Mouse (Mus musculus): ENCODE measurements around the gene Slc25a45. TPM values are rescaled to one million over a fixed set of nuclear protein-coding genes. Genes with fewer than 3 reads are reported as not detected.

Slc25a45 gene
- total and polyA plus RNA-seq, 2 experiments: 13.0 to 52.8 TPM

DNA sequence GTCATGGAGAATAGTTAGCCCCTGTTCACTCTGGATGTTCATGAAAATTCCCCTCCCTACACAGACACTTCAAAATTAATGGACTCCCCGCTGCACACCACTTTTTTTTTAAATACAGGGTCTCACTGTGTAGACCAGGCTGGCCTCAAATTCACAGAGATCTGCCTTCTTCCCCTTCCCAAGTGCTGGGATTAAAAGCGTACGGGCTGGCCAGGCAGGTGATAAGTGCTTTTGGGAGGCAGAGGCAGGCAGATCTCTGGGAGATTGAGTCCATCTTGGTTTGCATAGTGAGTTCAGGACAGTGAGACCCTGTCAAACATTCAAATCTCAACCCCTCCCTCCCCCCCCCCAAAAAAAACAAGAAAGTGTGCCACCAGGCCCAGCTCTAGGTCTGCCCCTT, 45.4 kb downstream of the Slc25a45 start:
- H3K4me3 ChIP-seq (ENCODE audit: insufficient read depth, low read depth, low read length): no peak overlapping the region; the same call in 1 of the 2 replicates
- H3K4me1 ChIP-seq (ENCODE audit: control insufficient read depth, insufficient read depth, low read length): no peaks in the 10 kb centered on the region
- DNase-seq (ENCODE audit: extremely low read depth, low read depth, low spot score): no peak
- H3K36me3 ChIP-seq (ENCODE audit: control insufficient read depth, insufficient read depth, low read length): no peaks in the 10 kb centered on the region
- H3K27ac ChIP-seq (replicated peaks; ENCODE audit: insufficient read depth, low read depth, low read length): peak overlapping the region; percentile 20; the same call in 1 of the 2 replicates
- H3K9ac ChIP-seq (ENCODE audit: low read depth, low read length): no peak overlapping the region
- no peak for TF ChIP-seq POLR2A (IDR thresholded peaks at IDR 0.05; ENCODE audit: extremely low read depth, insufficient read depth, low read length)
- TF ChIP-seq CTCF (IDR thresholded peaks at IDR 0.05; ENCODE audit: low read depth, low read length): no peak
- WGBS: 78% methylated on average over 3 of the region's 3 CpGs
- H3K27me3 ChIP-seq (ENCODE audit: control insufficient read depth, insufficient read depth, low read length): no peaks in the 10 kb centered on the region
- peaks cover 3% of the 10 kb centered on the region; the same call in 1 of the 2 replicates for H3K79me2 ChIP-seq (ENCODE audit: control insufficient read depth, insufficient read depth, low read length)

DNA sequence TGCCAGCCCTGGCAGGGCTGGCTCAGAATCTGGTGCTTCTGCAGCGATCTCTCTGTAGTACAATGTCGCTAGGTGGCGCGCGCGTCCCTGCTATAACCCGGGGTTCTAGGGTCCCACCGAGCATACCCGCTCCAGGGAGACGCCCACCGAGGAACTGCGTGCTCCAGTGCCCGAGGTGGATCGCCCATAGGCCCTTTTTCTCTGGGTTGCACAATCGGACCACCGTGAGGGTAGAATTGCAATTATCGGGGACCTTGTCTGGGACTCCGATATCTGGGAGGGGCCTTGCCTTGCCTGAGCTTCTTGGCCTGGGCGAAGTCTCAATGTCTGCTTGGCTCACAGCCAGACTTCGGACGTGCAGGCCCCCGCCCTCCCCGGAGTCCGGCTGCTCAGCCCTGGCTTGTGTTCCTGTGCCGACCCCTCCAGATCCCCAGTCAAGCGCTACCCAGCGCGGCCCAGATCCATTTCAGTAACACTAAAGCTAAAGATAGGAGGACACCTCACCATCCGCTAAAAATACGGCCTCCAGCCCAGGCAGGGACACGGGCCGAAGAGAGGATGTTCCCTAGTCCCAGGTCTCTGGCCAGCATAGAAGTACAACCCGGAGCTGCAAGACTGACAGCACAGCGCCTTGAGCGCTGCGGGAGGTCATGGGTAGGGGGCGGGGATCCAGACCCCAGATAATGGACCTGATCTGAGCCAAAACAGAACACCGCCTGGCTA, 46.5 kb downstream of the Slc25a45 start:
- H3K4me1 ChIP-seq (ENCODE audit: control insufficient read depth, insufficient read depth, low read length): 0 out of 2 replicates have a peak, but pooled peaks cover 3% of the 10 kb centered on the region
- H3K27me3 ChIP-seq (ENCODE audit: control insufficient read depth, insufficient read depth, low read length): no peaks in the 10 kb centered on the region
- peak overlapping the region; percentile 73 for H3K4me3 ChIP-seq (ENCODE audit: insufficient read depth, low read depth, low read length)
- under 1% methylated on average over 38 of the region's 38 CpGs for WGBS
- no peaks in the 10 kb centered on the region for H3K36me3 ChIP-seq (ENCODE audit: control insufficient read depth, insufficient read depth, low read length)
- H3K79me2 ChIP-seq (ENCODE audit: control insufficient read depth, insufficient read depth, low read length): peaks cover 3% of the 10 kb centered on the region; the same call in 1 of the 2 replicates
- TF ChIP-seq POLR2A (IDR thresholded peaks at IDR 0.05; ENCODE audit: extremely low read depth, insufficient read depth, low read length): no peak
- TF ChIP-seq CTCF (IDR thresholded peaks at IDR 0.05; ENCODE audit: low read depth, low read length): peak; percentile 83
- DNase-seq (ENCODE audit: extremely low read depth, low read depth, low spot score): peak; percentile 39
- peak overlapping the region; percentile 61 for H3K9ac ChIP-seq (ENCODE audit: low read depth, low read length)
- peak overlapping the region; percentile 69 for H3K27ac ChIP-seq (replicated peaks; ENCODE audit: insufficient read depth, low read depth, low read length)

DNA sequence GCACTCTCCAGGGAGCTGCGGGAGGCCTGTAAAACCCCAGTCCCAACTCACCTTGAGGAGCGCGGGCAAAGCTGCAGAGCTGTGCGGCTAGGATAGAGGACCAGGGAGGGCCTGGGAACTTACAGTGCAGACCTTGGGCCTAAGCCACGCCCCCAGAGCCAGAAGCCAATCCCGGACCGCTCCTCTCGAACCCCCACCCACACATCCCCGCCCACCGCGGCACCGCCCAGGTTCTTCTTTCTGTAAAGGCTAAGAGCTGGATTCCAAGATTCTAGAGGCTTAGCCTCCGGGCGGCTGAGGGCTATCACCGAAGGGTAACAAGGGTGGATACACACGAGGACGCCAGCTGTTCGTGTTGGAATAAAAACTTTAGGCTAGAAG, 47.1 kb downstream of the Slc25a45 start, which contains the start of gene Cdc42ep2:
Cdc42ep2 (minus strand) TSS at position 104 of the 381 bp plus-strand sequence.
- under 1% methylated on average over 18 of the region's 18 CpGs for WGBS
- Histone ChIP-seq H3K9ac (ENCODE audit: low read depth, low read length) (peak within 1 kb of the TSS; percentile 61), H3K27ac (replicated peaks; ENCODE audit: insufficient read depth, low read depth, low read length) (peak within 1 kb of the TSS; percentile 69), H3K79me2 (ENCODE audit: control insufficient read depth, insufficient read depth, low read length) (peaks cover 3% of the 10 kb centered on the region; the same call in 1 of the 2 replicates), H3K27me3 (ENCODE audit: control insufficient read depth, insufficient read depth, low read length) (no peaks in the 10 kb centered on the region), H3K36me3 (ENCODE audit: control insufficient read depth, insufficient read depth, low read length) (no peaks in the 10 kb centered on the region), H3K4me1 (ENCODE audit: control insufficient read depth, insufficient read depth, low read length) (0 out of 2 replicates have a peak, but pooled peaks cover 3% of the 10 kb centered on the region), H3K4me3 (ENCODE audit: insufficient read depth, low read depth, low read length) (peak within 1 kb of the TSS; percentile 73)
- TF ChIP-seq POLR2A (IDR thresholded peaks at IDR 0.05; ENCODE audit: extremely low read depth, insufficient read depth, low read length) (peak; percentile 69), CTCF (IDR thresholded peaks at IDR 0.05; ENCODE audit: low read depth, low read length) (no peak)
- DNase-seq (ENCODE audit: extremely low read depth, low read depth, low spot score): peak; percentile 83

DNA sequence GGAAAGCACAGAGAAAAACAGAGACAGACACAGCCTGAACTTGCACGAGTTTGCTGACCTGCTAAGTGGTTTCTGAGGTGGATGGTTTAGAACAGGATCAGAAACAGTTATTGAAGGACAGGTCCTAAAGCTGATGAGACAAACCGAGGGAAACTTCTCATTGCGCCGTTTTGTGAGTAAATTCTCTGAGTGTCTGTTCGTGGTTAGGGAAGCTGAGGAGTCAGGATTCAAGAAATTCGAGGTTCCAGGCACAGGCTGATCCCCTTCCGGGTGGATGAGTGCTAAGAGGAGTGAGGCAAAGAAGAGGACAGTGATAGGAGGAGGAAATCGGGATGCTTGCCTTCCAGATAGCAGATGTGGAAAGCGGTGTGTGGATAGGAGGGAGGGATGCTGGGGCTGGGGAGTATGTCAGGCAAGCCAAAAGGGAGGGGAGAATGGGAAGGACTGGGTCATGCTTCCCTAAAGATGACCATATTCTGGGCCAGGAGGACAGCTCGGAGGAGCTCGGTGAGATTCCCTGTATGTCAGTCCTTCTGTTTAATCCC, 47.8 kb downstream of the Slc25a45 start:
- Histone ChIP-seq H3K36me3 (ENCODE audit: control insufficient read depth, insufficient read depth, low read length) (no peaks in the 10 kb centered on the region), H3K79me2 (ENCODE audit: control insufficient read depth, insufficient read depth, low read length) (peaks cover 2% of the 10 kb centered on the region; the same call in 1 of the 2 replicates), H3K4me3 (ENCODE audit: insufficient read depth, low read depth, low read length) (peak overlapping the region; percentile 30), H3K27ac (replicated peaks; ENCODE audit: insufficient read depth, low read depth, low read length) (peak overlapping the region; percentile 43), H3K4me1 (ENCODE audit: control insufficient read depth, insufficient read depth, low read length) (0 out of 2 replicates have a peak, but pooled peaks cover 3% of the 10 kb centered on the region), H3K27me3 (ENCODE audit: control insufficient read depth, insufficient read depth, low read length) (no peaks in the 10 kb centered on the region), H3K9ac (ENCODE audit: low read depth, low read length) (no peak overlapping the region; the same call in 1 of the 2 replicates)
- TF ChIP-seq CTCF (IDR thresholded peaks at IDR 0.05; ENCODE audit: low read depth, low read length): no peak
- no peak for TF ChIP-seq POLR2A (IDR thresholded peaks at IDR 0.05; ENCODE audit: extremely low read depth, insufficient read depth, low read length)
- DNase-seq (ENCODE audit: extremely low read depth, low read depth, low spot score): no peak
- 36% methylated on average over 11 of the region's 11 CpGs for WGBS

DNA sequence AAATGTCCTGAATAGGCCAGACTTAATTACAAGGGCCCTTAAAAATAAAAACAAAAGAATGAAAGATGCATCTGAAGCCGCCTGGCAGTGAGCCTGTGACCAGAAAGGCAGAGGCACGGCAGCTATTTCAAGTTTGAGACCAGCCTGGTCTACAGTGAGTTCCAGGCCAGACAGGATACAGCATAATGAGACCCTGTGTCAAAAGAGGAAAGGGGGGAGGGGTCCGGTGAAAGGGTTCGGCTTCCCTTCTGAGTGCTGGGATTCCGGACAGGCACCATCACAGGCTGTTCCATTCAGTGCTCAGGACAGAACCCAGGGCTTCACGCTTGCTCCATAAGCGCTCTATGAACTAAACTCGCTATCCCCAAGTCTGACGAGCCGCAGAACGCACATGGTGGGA, 49.4 kb downstream of the Slc25a45 start:
- H3K9ac ChIP-seq (ENCODE audit: low read depth, low read length): no peak overlapping the region
- 0 out of 2 replicates have a peak, but pooled peaks cover 3% of the 10 kb centered on the region for H3K4me1 ChIP-seq (ENCODE audit: control insufficient read depth, insufficient read depth, low read length)
- H3K79me2 ChIP-seq (ENCODE audit: control insufficient read depth, insufficient read depth, low read length): no peaks in the 10 kb centered on the region
- WGBS: 81% methylated on average over 11 of the region's 11 CpGs
- H3K27me3 ChIP-seq (ENCODE audit: control insufficient read depth, insufficient read depth, low read length): no peaks in the 10 kb centered on the region
- TF ChIP-seq CTCF (IDR thresholded peaks at IDR 0.05; ENCODE audit: low read depth, low read length) (no peak), POLR2A (IDR thresholded peaks at IDR 0.05; ENCODE audit: extremely low read depth, insufficient read depth, low read length) (no peak)
- H3K4me3 ChIP-seq (ENCODE audit: insufficient read depth, low read depth, low read length): no peak overlapping the region
- DNase-seq (ENCODE audit: extremely low read depth, low read depth, low spot score): no peak
- no peak overlapping the region for H3K27ac ChIP-seq (replicated peaks; ENCODE audit: insufficient read depth, low read depth, low read length)
- no peaks in the 10 kb centered on the region for H3K36me3 ChIP-seq (ENCODE audit: control insufficient read depth, insufficient read depth, low read length)
